Mouse (Mus musculus) adrenal gland, adult 2 months (tissue): ENCODE measurements at regions not wholly inside any gene's neighbourhood (a gene's known extent, or its start where the extent isn't known, plus 50 kb on each side); places are given as distances from the start of the nearest gene placed in this dataset.
A peak's percentile ranks its signal among the peaks of the same experiment; 100 is the strongest.
"Not testable (repeated sequence)": the region's sequence is repeated elsewhere in the genome, so short reads cannot be mapped to it uniquely, and the experiment has no call there.

Experiments
- DNase-seq: peaks from one replicate; pipeline ENCODE4 v3.0.0; 2021

DNA sequence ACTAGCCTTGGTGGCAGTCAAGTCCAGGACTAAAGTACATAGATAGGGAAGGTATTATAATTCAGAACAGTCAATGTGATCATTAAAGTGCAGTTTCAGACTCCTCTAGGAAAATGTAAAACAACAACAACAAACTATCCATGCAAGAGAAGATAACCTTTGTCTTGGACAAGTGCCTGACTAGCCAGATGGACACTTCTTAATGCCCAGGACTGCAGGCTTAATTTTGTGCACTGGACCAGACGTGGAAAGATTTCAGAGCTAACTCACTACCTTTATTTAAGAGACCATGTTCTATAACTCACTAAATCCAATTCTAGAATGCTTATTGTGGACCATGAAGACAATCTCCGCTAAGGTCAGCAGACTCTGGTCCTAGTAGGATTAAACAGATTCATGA is 215.6 kb upstream of the Stxbp5 start:
- DNase-seq = no peak

GRCm38 (mm10) chr10:10113256-10113655 is 212.4 kb upstream of the Stxbp5 start:
- DNase-seq = no peak

GRCm38 (mm10) chr10:10111055-10111454 is 210.2 kb upstream of the Stxbp5 start:
- DNase-seq = no peak

- DNase-seq = peak; percentile 38
Measured at GRCm38 (mm10) chr10:10109867-10110266, 209.0 kb upstream of the Stxbp5 start.

DNA sequence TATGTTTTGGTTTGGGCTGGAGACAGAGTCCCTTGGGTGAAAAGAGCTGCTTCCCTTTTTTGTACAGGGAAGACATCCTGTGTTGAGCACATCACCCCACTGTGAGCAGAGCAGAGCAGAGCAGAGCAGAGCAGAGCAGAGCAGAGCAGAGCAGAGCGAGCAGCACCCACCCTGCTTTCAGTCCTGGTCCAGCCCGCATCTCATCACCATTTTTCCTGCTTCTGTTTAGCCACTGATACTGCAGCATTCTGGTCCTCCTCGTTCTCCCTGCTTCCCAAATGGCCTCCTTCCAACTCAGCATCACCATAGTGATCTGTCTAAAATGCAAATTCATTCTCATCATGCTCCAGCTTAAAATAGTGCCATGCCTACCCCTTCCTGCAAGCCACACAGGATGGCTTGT is 206.2 kb upstream of the Stxbp5 start:
- DNase-seq = no peak

GRCm38 (mm10) chr10:10106646-10107045 is 205.8 kb upstream of the Stxbp5 start:
- DNase-seq = no peak

DNA sequence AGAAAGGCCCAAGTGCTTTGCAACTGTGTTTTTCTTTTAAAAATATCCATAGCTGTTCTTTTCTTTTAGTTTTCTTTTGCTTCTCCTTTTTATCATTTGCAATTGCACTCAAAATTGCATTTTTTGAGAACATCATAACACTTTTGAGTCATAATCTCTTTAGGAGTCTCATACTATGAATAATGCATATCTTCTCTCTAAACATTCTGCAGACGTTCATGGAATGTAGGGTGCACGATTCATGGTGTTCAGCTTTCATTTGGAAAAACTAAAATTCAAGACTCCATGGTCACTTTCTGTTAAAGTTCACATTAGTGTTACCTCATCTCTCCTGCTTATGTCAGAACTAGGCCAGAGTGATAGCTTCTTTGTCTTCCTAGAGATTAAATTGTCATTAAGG is 200.8 kb upstream of the Stxbp5 start:
- no peak for DNase-seq

DNA sequence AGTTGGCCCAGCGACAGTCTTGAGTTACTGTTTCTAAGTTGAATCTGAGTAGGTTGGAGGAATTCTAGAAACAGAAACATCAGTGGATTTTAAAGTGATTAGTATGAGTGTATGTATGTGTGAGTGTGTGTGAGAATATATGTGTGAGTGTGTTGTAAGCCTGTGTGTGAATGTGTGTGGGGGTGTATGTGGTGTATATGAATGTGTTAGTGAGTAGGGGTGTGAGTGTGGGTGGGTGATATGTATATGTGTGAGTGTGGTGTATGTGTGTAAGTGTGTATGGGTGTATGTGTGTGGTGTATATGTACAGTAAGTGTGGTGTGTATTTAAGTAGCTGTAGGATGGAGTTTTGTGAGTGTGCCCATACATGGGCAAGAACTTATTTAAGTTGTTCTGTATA is 197.6 kb upstream of the Stxbp5 start:
- DNase-seq = no peak

DNA sequence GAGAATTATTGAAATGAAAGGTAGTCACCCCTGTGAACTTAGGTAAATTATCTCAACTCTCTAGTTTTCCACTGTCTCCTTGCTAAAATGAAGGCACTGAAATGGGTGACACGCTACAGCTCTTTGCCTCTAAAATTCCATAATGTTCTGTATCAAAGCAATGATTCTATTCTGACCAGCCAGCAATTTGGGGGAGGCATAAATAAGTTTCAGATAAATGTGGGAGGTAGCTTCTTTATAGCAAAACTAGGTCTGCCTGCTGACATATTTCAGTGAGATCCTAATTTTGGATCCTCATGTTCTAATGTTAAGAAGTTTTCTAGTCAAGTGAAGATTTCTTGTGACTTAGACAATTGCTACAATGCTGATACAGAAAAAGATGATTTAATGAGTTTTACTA is 193.2 kb upstream of the Stxbp5 start:
- DNase-seq = no peak

GRCm38 (mm10) chr10:10093713-10094112 is 192.8 kb upstream of the Stxbp5 start:
- no peak for DNase-seq

DNA sequence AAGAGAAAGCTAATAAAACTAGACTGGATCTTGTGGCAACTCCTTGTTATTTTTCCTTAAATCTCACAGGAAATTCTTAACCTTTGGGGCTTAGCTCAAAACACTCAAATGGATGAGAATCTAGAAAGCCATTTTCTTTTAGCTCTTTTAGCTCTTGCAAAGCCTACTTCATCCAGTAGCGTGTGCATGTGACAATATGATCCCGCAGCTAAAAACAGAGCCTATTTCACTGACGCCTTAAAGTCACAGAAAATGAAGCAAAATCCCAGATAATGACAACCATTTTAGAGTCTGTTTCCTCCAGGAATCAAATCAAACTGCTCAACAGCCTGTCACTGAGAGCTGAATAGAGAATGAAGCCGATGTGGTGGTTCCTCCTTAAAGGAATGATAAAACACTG is 185.1 kb upstream of the Stxbp5 start:
- no peak for DNase-seq

- no peak for DNase-seq
Measured at GRCm38 (mm10) chr10:10070146-10070545, 169.3 kb upstream of the Stxbp5 start.

DNA sequence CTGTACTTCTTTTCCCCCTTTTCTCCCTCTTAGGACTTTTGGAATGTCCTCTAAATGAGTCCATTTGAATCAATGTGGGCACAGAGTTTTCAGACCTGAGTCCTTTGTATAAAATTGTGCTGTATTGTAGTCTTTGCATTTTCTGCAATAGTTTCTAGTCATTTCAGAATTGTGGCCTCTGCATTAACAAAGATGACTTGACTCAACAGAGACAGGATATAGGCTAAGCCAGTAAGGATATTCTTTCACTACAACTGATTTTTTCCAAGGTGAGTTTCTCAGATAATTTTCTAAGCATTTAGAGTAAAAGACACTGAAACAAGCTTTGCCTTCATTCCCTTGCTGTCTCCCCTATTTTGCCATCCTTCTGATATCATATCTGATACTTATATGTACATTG is 168.8 kb upstream of the Stxbp5 start:
- DNase-seq = not testable (repeated sequence)

DNA sequence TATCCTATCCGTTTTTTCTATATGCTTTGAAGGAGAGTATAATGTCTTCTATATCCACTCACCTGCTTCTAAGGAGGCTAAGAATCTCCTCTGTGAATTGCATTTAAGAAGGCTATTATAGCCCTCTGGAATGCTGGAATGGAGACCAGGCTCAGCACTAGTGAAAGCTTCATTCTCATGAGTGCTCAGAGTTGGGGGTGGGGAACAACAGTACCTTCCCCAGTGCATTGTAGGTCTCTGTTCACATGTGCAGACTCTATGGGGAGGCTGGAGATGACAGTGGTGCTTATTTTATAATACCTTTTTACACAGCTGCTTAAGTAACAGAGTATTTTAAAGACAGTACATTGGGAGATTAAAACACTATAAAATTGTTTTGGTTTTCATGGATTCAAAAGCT is 145.9 kb upstream of the Stxbp5 start:
- DNase-seq = no peak

- DNase-seq = no peak
Measured at GRCm38 (mm10) chr10:10046318-10046717, 145.4 kb upstream of the Stxbp5 start.

DNA sequence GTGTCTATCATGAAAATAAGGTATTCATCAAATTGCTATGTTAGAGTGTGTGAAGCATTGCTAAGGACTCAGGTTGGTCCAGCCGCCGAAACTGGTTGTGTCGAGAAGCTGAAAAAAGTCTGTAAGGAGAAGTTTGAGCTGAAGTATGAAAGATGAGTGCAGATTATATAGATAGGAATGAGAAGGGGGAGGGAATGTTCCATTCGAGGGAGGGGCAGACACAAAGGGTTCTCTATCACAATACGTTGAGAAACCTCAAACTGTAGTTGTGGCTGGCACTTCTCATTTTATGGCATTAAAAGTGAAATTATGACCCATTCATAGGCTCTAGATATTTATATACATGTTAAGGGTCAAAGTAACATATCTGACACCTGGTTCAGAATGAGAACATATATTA is 108.4 kb upstream of the Stxbp5 start:
- no peak for DNase-seq

GRCm38 (mm10) chr10:9998621-9999020 is 97.7 kb upstream of the Stxbp5 start:
- DNase-seq = peak; percentile 58

- DNase-seq = no peak
Measured at GRCm38 (mm10) chr10:9996211-9996610, 95.3 kb upstream of the Stxbp5 start.

GRCm38 (mm10) chr10:9992798-9993197 is 91.9 kb upstream of the Stxbp5 start:
- DNase-seq = no peak

DNA sequence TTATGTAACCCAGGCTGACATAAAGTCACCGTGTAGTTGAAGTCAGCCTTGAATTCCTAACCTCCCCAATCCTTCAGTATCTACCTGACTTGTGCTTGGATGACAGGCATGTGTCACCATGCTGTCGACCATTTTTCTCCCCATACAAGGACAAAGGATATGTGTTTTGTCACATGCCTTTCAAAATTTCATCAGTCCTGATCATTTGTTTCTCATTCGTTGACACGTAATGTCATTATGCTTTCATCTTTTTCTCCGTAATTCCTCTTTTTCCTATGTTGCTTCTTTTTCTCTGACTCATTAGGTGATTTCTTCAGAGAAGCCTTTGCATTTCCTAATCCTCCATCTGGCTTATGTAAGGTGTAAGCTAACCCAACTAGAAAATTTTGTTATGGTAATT is 84.5 kb upstream of the Stxbp5 start:
- DNase-seq = no peak

DNA sequence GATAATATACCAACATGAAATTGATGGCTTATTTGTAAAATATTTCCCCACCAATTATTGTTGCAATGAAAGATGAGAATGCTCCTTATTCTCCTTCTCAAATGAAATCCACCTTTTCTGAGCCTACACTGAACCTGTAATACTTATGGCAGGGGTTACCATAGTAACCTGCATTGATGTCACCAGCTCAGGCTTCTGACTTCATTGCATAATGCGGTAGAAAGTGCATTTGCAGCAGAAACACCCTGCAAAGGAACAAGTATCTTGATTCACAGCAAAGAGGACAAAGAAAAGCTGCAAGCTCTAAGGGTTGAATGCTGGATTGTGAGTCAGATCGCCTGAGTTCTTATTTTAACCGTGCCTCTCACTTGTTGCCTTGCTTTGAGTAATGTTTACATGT is 75.5 kb upstream of the Stxbp5 start:
- DNase-seq = no peak
